Mouse (Mus musculus): ENCODE measurements at regions not wholly inside any gene's neighbourhood (a gene's known extent, or its start where the extent isn't known, plus 50 kb on each side); places are given as distances from the start of the nearest gene placed in this dataset.
A peak's percentile ranks its signal among the peaks of the same experiment; 100 is the strongest.

GRCm38 (mm10) chr7:73275814-73276271, 99.5 kb upstream of the Rgma start:
- no peak overlapping the region for H3K9ac ChIP-seq (replicated peaks)
- no peak overlapping the region for H3K27ac ChIP-seq (replicated peaks)
- WGBS = 90% methylated on average over 9 of the region's 9 CpGs
- no peak for ATAC-seq (ENCODE audit: low FRiP score)
- no peaks in the 10 kb centered on the region for H3K4me1 ChIP-seq
- H3K9me3 ChIP-seq (replicated peaks) = no peaks in the 10 kb centered on the region
- H3K36me3 ChIP-seq = no peaks in the 10 kb centered on the region
- no peak overlapping the region for H3K4me3 ChIP-seq (replicated peaks)
- H3K27me3 ChIP-seq (replicated peaks) = no peaks in the 10 kb centered on the region
- H3K4me2 ChIP-seq = no peak overlapping the region

- no peak for ATAC-seq (ENCODE audit: low FRiP score)
- H3K27me3 ChIP-seq (replicated peaks) = no peaks in the 10 kb centered on the region
- 85% methylated on average over 6 of the region's 6 CpGs for WGBS
- H3K4me3 ChIP-seq (replicated peaks) = no peak overlapping the region
- no peaks in the 10 kb centered on the region for H3K36me3 ChIP-seq
- H3K9ac ChIP-seq (replicated peaks) = no peak overlapping the region
- no peak overlapping the region for H3K4me2 ChIP-seq
- no peaks in the 10 kb centered on the region for H3K4me1 ChIP-seq
- H3K27ac ChIP-seq (replicated peaks) = no peak overlapping the region
- no peaks in the 10 kb centered on the region for H3K9me3 ChIP-seq (replicated peaks)
Observed at GRCm38 (mm10) chr7:73278616-73279015, 96.7 kb upstream of the Rgma start.

GRCm38 (mm10) chr7:73279936-73280445, 95.3 kb upstream of the Rgma start:
- WGBS = 90% methylated on average over 4 of the region's 4 CpGs
- Histone ChIP-seq H3K9ac (replicated peaks) (no peak overlapping the region), H3K4me1 (no peaks in the 10 kb centered on the region), H3K4me2 (no peak overlapping the region), H3K36me3 (no peaks in the 10 kb centered on the region), H3K4me3 (replicated peaks) (no peak overlapping the region), H3K27ac (replicated peaks) (no peak overlapping the region), H3K9me3 (replicated peaks) (no peaks in the 10 kb centered on the region), H3K27me3 (replicated peaks) (no peaks in the 10 kb centered on the region)
- ATAC-seq (ENCODE audit: low FRiP score) = no peak

- Histone ChIP-seq H3K4me2 (no peak overlapping the region), H3K27ac (replicated peaks) (no peak overlapping the region), H3K4me3 (replicated peaks) (no peak overlapping the region), H3K9me3 (replicated peaks) (no peaks in the 10 kb centered on the region), H3K27me3 (replicated peaks) (no peaks in the 10 kb centered on the region), H3K4me1 (no peaks in the 10 kb centered on the region), H3K36me3 (no peaks in the 10 kb centered on the region), H3K9ac (replicated peaks) (no peak overlapping the region)
- no peak for ATAC-seq (ENCODE audit: low FRiP score)
- 86% methylated on average over 5 of the region's 5 CpGs for WGBS
Observed at GRCm38 (mm10) chr7:73286244-73286643, 89.1 kb upstream of the Rgma start.

GRCm38 (mm10) chr7:73293337-73293736, 82.0 kb upstream of the Rgma start:
- Histone ChIP-seq H3K4me1 (no peaks in the 10 kb centered on the region), H3K9ac (replicated peaks) (no peak overlapping the region), H3K4me2 (no peak overlapping the region), H3K27ac (replicated peaks) (no peak overlapping the region), H3K27me3 (replicated peaks) (no peaks in the 10 kb centered on the region), H3K9me3 (replicated peaks) (no peaks in the 10 kb centered on the region), H3K36me3 (no peaks in the 10 kb centered on the region), H3K4me3 (replicated peaks) (no peak overlapping the region)
- no peak for ATAC-seq (ENCODE audit: low FRiP score)
- 64% methylated on average over 4 of the region's 4 CpGs for WGBS

GRCm38 (mm10) chr7:73294399-73294798, 80.9 kb upstream of the Rgma start:
- Histone ChIP-seq H3K36me3 (no peaks in the 10 kb centered on the region), H3K27ac (replicated peaks) (no peak overlapping the region), H3K4me1 (no peaks in the 10 kb centered on the region), H3K4me2 (no peak overlapping the region), H3K9me3 (replicated peaks) (no peaks in the 10 kb centered on the region), H3K9ac (replicated peaks) (no peak overlapping the region), H3K4me3 (replicated peaks) (no peak overlapping the region), H3K27me3 (replicated peaks) (no peaks in the 10 kb centered on the region)
- whole genome bisulfite sequencing = 93% methylated on average over 6 of the region's 6 CpGs
- ATAC-seq (ENCODE audit: low FRiP score) = no peak

- Histone ChIP-seq H3K9me3 (replicated peaks) (no peaks in the 10 kb centered on the region), H3K9ac (replicated peaks) (no peak overlapping the region), H3K4me1 (peaks cover 32% of the 10 kb centered on the region), H3K4me2 (no peak overlapping the region), H3K27ac (replicated peaks) (peak overlapping the region; percentile 42), H3K36me3 (no peaks in the 10 kb centered on the region), H3K27me3 (replicated peaks) (no peaks in the 10 kb centered on the region), H3K4me3 (replicated peaks) (no peak overlapping the region)
- 37% methylated on average over 3 of the region's 3 CpGs for WGBS
- peak; percentile 78 for ATAC-seq (ENCODE audit: low FRiP score)
Observed at GRCm38 (mm10) chr7:73302501-73302900, 72.8 kb upstream of the Rgma start.

- no peak for ATAC-seq (ENCODE audit: low FRiP score)
- Histone ChIP-seq H3K9me3 (replicated peaks) (no peaks in the 10 kb centered on the region), H3K27me3 (replicated peaks) (no peaks in the 10 kb centered on the region), H3K4me2 (no peak overlapping the region), H3K36me3 (no peaks in the 10 kb centered on the region), H3K4me1 (peaks cover 39% of the 10 kb centered on the region), H3K4me3 (replicated peaks) (no peak overlapping the region), H3K9ac (replicated peaks) (no peak overlapping the region), H3K27ac (replicated peaks) (no peak overlapping the region)
- 15% methylated on average over 9 of the region's 9 CpGs for WGBS
Observed at GRCm38 (mm10) chr7:73303818-73304217, 71.5 kb upstream of the Rgma start.

GRCm38 (mm10) chr7:73304799-73305198, 70.5 kb upstream of the Rgma start:
- H3K36me3 ChIP-seq = no peaks in the 10 kb centered on the region
- H3K27me3 ChIP-seq (replicated peaks) = no peaks in the 10 kb centered on the region
- no peaks in the 10 kb centered on the region for H3K9me3 ChIP-seq (replicated peaks)
- H3K27ac ChIP-seq (replicated peaks) = 0 out of 2 replicates have a peak overlapping the region, but pooled peaks have one; percentile 18
- H3K9ac ChIP-seq (replicated peaks) = no peak overlapping the region
- peak; percentile 22; the same call in 1 of the 2 replicates for ATAC-seq (ENCODE audit: low FRiP score)
- peaks cover 39% of the 10 kb centered on the region for H3K4me1 ChIP-seq
- no peak overlapping the region for H3K4me3 ChIP-seq (replicated peaks)
- 5% methylated on average over 9 of the region's 9 CpGs for WGBS
- H3K4me2 ChIP-seq = 0 out of 2 replicates have a peak overlapping the region, but pooled peaks have one; percentile 7

- H3K9me3 ChIP-seq (replicated peaks) = no peaks in the 10 kb centered on the region
- no peak overlapping the region for H3K4me3 ChIP-seq (replicated peaks)
- WGBS = 15% methylated on average over 14 of the region's 14 CpGs
- no peak overlapping the region for H3K9ac ChIP-seq (replicated peaks)
- H3K36me3 ChIP-seq = no peaks in the 10 kb centered on the region
- H3K27ac ChIP-seq (replicated peaks) = peak overlapping the region; percentile 64
- no peak overlapping the region for H3K4me2 ChIP-seq
- H3K4me1 ChIP-seq = peaks cover 39% of the 10 kb centered on the region
- ATAC-seq (ENCODE audit: low FRiP score) = no peak
- no peaks in the 10 kb centered on the region for H3K27me3 ChIP-seq (replicated peaks)
Observed at GRCm38 (mm10) chr7:73305286-73305975, 69.9 kb upstream of the Rgma start.

- peaks cover 39% of the 10 kb centered on the region for H3K4me1 ChIP-seq
- H3K27ac ChIP-seq (replicated peaks) = peak overlapping the region; percentile 64; the same call in 1 of the 2 replicates
- ATAC-seq (ENCODE audit: low FRiP score) = no peak
- WGBS = 56% methylated on average over 6 of the region's 6 CpGs
- H3K36me3 ChIP-seq = no peaks in the 10 kb centered on the region
- no peaks in the 10 kb centered on the region for H3K27me3 ChIP-seq (replicated peaks)
- no peak overlapping the region for H3K4me2 ChIP-seq
- no peak overlapping the region for H3K4me3 ChIP-seq (replicated peaks)
- no peak overlapping the region for H3K9ac ChIP-seq (replicated peaks)
- no peaks in the 10 kb centered on the region for H3K9me3 ChIP-seq (replicated peaks)
Observed at GRCm38 (mm10) chr7:73306296-73306695, 69.0 kb upstream of the Rgma start.

- 47% methylated on average over 5 of the region's 5 CpGs for WGBS
- no peak overlapping the region for H3K9ac ChIP-seq (replicated peaks)
- no peak for ATAC-seq (ENCODE audit: low FRiP score)
- H3K4me1 ChIP-seq = peaks cover 39% of the 10 kb centered on the region
- H3K27ac ChIP-seq (replicated peaks) = no peak overlapping the region
- no peak overlapping the region for H3K4me2 ChIP-seq
- no peak overlapping the region for H3K4me3 ChIP-seq (replicated peaks)
- H3K27me3 ChIP-seq (replicated peaks) = no peaks in the 10 kb centered on the region
- H3K36me3 ChIP-seq = no peaks in the 10 kb centered on the region
- no peaks in the 10 kb centered on the region for H3K9me3 ChIP-seq (replicated peaks)
Observed at GRCm38 (mm10) chr7:73306728-73307127, 68.6 kb upstream of the Rgma start.

Measured in neural tube, embryonic 15.5 days (tissue).